Mouse (Mus musculus) intestine, postnatal 0 days (tissue): ENCODE results near the gene Dph6. TPM values are rescaled to one million over a fixed set of nuclear protein-coding genes. Genes with fewer than 3 reads are reported as not detected.
A peak's percentile ranks its signal among the peaks of the same experiment; 100 is the strongest.

Source experiments
- ATAC-seq: fragments of 200-750 bp; cut with Nextera tagmentation; 2 replicates; pipeline ENCODE4 v1.8.0; 2017; ENCODE audit warnings: mild to moderate bottlenecking, moderate TSS enrichment, moderate library complexity
- H3K27ac ChIP-seq: fragments of 300-500 bp; sonication (generic); 2 replicates; pipeline ENCODE4 v1.5.1; 2014; ENCODE audit warnings: mild to moderate bottlenecking, low read depth, low read length, moderate library complexity
- H3K27me3 ChIP-seq: fragments of 300-500 bp; sonication (generic); replicated peaks from 2 replicates; pipeline ENCODE4 v1.6.1; 2014; ENCODE audit warnings: low read length, mixed read lengths; ENCODE audit not compliant: control insufficient read depth, insufficient read depth
- H3K36me3 ChIP-seq: fragments of 300-500 bp; sonication (generic); 2 replicates; pipeline ENCODE4 v1.6.1; 2014; ENCODE audit warnings: mild to moderate bottlenecking, moderate library complexity; ENCODE audit not compliant: control insufficient read depth, insufficient read depth
- H3K4me1 ChIP-seq: fragments of 300-500 bp; sonication (generic); replicated peaks from 2 replicates; pipeline ENCODE4 v1.6.1; 2014; ENCODE audit warnings: antibody characterized with exemption, low read length, mixed read lengths; ENCODE audit not compliant: control insufficient read depth, insufficient read depth
- H3K4me2 ChIP-seq: fragments of 300-500 bp; sonication (generic); replicated peaks from 2 replicates; pipeline ENCODE4 v1.6.1; 2014; ENCODE audit warnings: low read depth, mild to moderate bottlenecking, moderate library complexity
- H3K4me3 ChIP-seq: fragments of 300-500 bp; sonication (generic); 2 replicates; pipeline ENCODE4 v1.5.1; 2014; ENCODE audit warnings: low read depth, low read length
- H3K9ac ChIP-seq: fragments of 300-500 bp; sonication (generic); 2 replicates; pipeline ENCODE4 v1.6.1; 2014; ENCODE audit warnings: mild to moderate bottlenecking, low read depth, low read length
- H3K9me3 ChIP-seq: fragments of 300-500 bp; sonication (generic); 2 replicates; pipeline ENCODE4 v1.6.1; 2016; ENCODE audit warnings: mixed run types; ENCODE audit not compliant: control insufficient read depth
- CTCF ChIP-seq: sonication (generic); IDR thresholded peaks from 2 replicates; pipeline ENCODE4 v1.5.1; 2016; ENCODE audit warnings: low read depth, mild to moderate bottlenecking, control low read depth, antibody characterized with exemption, moderate library complexity
- WGBS: fragments of 180-500 bp; shearing (Covaris S2); extraction: QIAGEN DNeasy Blood & Tissue Kit; methylation state at CpG from one replicate; pipeline ENCODE4 v1.1.7; 2014; 5-methylcytosine and 5-hydroxymethylcytosine counted together
- polyA plus RNA-seq: library from polyadenylated mRNA; unstranded; fragments of >200 nt; fragmentation: Nextera tagmentation; extraction: Ambion mirVana; gene quantifications from 2 replicates; pipeline ENCODE4 v1.2.1, GENCODE M21; 2015

The Dph6 gene
- polyA plus RNA-seq, result 7.3 and 9.7 TPM in 2 replicates

- peak within 1 kb of the TSS; percentile 84 for H3K27ac ChIP-seq
- H3K36me3 ChIP-seq, result no peaks in the 10 kb centered on the region
- H3K9me3 ChIP-seq, result no peaks in the 10 kb centered on the region
- H3K4me2 ChIP-seq, result peak within 1 kb of the TSS; percentile 67
- peak; percentile 100 for ATAC-seq
- peak within 1 kb of the TSS; percentile 71 for H3K4me3 ChIP-seq
- H3K4me1 ChIP-seq, result peaks cover 5% of the 10 kb centered on the region; the same call in 1 of the 2 replicates
- H3K9ac ChIP-seq, result peak within 1 kb of the TSS; percentile 71
- under 1% methylated on average over 45 of the region's 45 CpGs for WGBS
- no peaks in the 10 kb centered on the region for H3K27me3 ChIP-seq
- peak; percentile 34; the same call in 1 of the 2 replicates for TF ChIP-seq CTCF
Observed at GRCm38 (mm10) chr2:114654365-114655239, at the start of gene Dph6. Gene Dph6, minus strand, starts transcription at chr2:114654964.

- no peak for ATAC-seq
- TF ChIP-seq CTCF, result no peak
- 55% methylated on average over 2 of the region's 2 CpGs for WGBS
- Histone ChIP-seq H3K36me3 (no peaks in the 10 kb centered on the region), H3K4me1 (no peaks in the 10 kb centered on the region), H3K27ac (no peak overlapping the region), H3K9ac (no peak overlapping the region), H3K9me3 (no peaks in the 10 kb centered on the region), H3K27me3 (no peaks in the 10 kb centered on the region), H3K4me3 (no peak overlapping the region), H3K4me2 (no peak overlapping the region)
Observed at GRCm38 (mm10) chr2:114700966-114701685, 46.4 kb upstream of the Dph6 start.

- WGBS, result 66% methylated on average over 2 of the region's 2 CpGs
- ATAC-seq, result no peak
Observed at GRCm38 (mm10) chr2:114691607-114692006, 36.8 kb upstream of the Dph6 start.

GRCm38 (mm10) chr2:114687483-114687882 is 32.7 kb upstream of the Dph6 start:
- ATAC-seq, result no peak
- 44% methylated on average over 1 of the region's 1 CpGs for WGBS
- TF ChIP-seq CTCF, result no peak

More at GRCm38 (mm10) chr2:114691607-114692006, 36.8 kb upstream of the Dph6 start:
- Histone ChIP-seq H3K4me3 (no peak overlapping the region), H3K4me1 (no peaks in the 10 kb centered on the region), H3K27ac (no peak overlapping the region), H3K27me3 (no peaks in the 10 kb centered on the region), H3K9ac (no peak overlapping the region), H3K36me3 (no peaks in the 10 kb centered on the region), H3K4me2 (no peak overlapping the region), H3K9me3 (no peaks in the 10 kb centered on the region)
- no peak for TF ChIP-seq CTCF

GRCm38 (mm10) chr2:114687081-114687480 is 32.3 kb upstream of the Dph6 start:
- Histone ChIP-seq H3K36me3 (no peaks in the 10 kb centered on the region), H3K27me3 (no peaks in the 10 kb centered on the region), H3K4me2 (no peak overlapping the region), H3K4me3 (no peak overlapping the region), H3K27ac (no peak overlapping the region), H3K9ac (no peak overlapping the region), H3K9me3 (no peaks in the 10 kb centered on the region), H3K4me1 (no peaks in the 10 kb centered on the region)
- TF ChIP-seq CTCF, result no peak
- 79% methylated on average over 4 of the region's 4 CpGs for WGBS
- no peak for ATAC-seq

More at GRCm38 (mm10) chr2:114687483-114687882, 32.7 kb upstream of the Dph6 start:
- Histone ChIP-seq H3K4me2 (no peak overlapping the region), H3K4me3 (no peak overlapping the region), H3K9ac (no peak overlapping the region), H3K27me3 (no peaks in the 10 kb centered on the region), H3K9me3 (no peaks in the 10 kb centered on the region), H3K36me3 (no peaks in the 10 kb centered on the region), H3K4me1 (no peaks in the 10 kb centered on the region), H3K27ac (no peak overlapping the region)

GRCm38 (mm10) chr2:114673831-114674230 is 19.1 kb upstream of the Dph6 start:
- Histone ChIP-seq H3K9me3 (no peaks in the 10 kb centered on the region), H3K4me3 (no peak overlapping the region), H3K4me1 (no peaks in the 10 kb centered on the region), H3K27me3 (no peaks in the 10 kb centered on the region), H3K36me3 (no peaks in the 10 kb centered on the region), H3K9ac (no peak overlapping the region), H3K4me2 (no peak overlapping the region), H3K27ac (no peak overlapping the region)
- 82% methylated on average over 1 of the region's 1 CpGs for WGBS
- no peak for ATAC-seq
- TF ChIP-seq CTCF, result no peak
